Mouse (Mus musculus): ENCODE measurements around the gene Msh3. TPM values are rescaled to one million over a fixed set of nuclear protein-coding genes. Genes with fewer than 3 reads are reported as not detected.

Gene Msh3
- polyA plus RNA-seq, 1 experiment from 2014 or later, result 20.9 TPM

- Histone ChIP-seq H3K9ac (ENCODE audit: low read depth, low read length) (no peak overlapping the region), H3K36me3 (ENCODE audit: control insufficient read depth, insufficient read depth, low read length) (no peaks in the 10 kb centered on the region; the same call in 1 of the 2 replicates), H3K9me3 (replicated peaks; ENCODE audit: control insufficient read depth, low read length) (no peaks in the 10 kb centered on the region), H3K4me3 (ENCODE audit: low read depth, low read length) (no peak overlapping the region), H3K4me1 (ENCODE audit: control insufficient read depth, insufficient read depth, low read length) (0 out of 2 replicates have a peak, but pooled peaks cover 3% of the 10 kb centered on the region), H3K27ac (ENCODE audit: low read depth, low read length) (no peak overlapping the region), H3K27me3 (ENCODE audit: control insufficient read depth, insufficient read depth, low read length) (no peaks in the 10 kb centered on the region), H3K4me2 (no peak overlapping the region)
- WGBS (ENCODE audit: insufficient replicate concordance), result 53% methylated on average over 3 of the region's 3 CpGs
- no peak for ATAC-seq (replicated peaks; ENCODE audit: insufficient number of reproducible peaks, low FRiP score, low TSS enrichment)
These were observed 99.3 kb downstream of the Msh3 start for GRCm38 (mm10) chr13:92255480-92255879.

- Histone ChIP-seq H3K4me1 (ENCODE audit: control insufficient read depth, insufficient read depth, low read length) (0 out of 2 replicates have a peak, but pooled peaks cover 3% of the 10 kb centered on the region), H3K9me3 (replicated peaks; ENCODE audit: control insufficient read depth, low read length) (no peaks in the 10 kb centered on the region), H3K4me3 (ENCODE audit: low read depth, low read length) (no peak overlapping the region), H3K4me2 (no peak overlapping the region), H3K9ac (ENCODE audit: low read depth, low read length) (no peak overlapping the region), H3K27ac (ENCODE audit: low read depth, low read length) (no peak overlapping the region), H3K27me3 (ENCODE audit: control insufficient read depth, insufficient read depth, low read length) (no peaks in the 10 kb centered on the region), H3K36me3 (ENCODE audit: control insufficient read depth, insufficient read depth, low read length) (no peaks in the 10 kb centered on the region; the same call in 1 of the 2 replicates)
- ATAC-seq (replicated peaks; ENCODE audit: insufficient number of reproducible peaks, low FRiP score, low TSS enrichment), result no peak
- 85% methylated on average over 5 of the region's 5 CpGs for WGBS (ENCODE audit: insufficient replicate concordance)
These were observed 101.0 kb downstream of the Msh3 start for GRCm38 (mm10) chr13:92253850-92254249.

GRCm38 (mm10) chr13:92252331-92252730, 102.5 kb downstream of the Msh3 start:
- no peak overlapping the region for H3K4me2 ChIP-seq
- no peaks in the 10 kb centered on the region; the same call in 1 of the 2 replicates for H3K36me3 ChIP-seq (ENCODE audit: control insufficient read depth, insufficient read depth, low read length)
- H3K27ac ChIP-seq (ENCODE audit: low read depth, low read length), result no peak overlapping the region
- no peak for ATAC-seq (replicated peaks; ENCODE audit: insufficient number of reproducible peaks, low FRiP score, low TSS enrichment)
- no peak overlapping the region for H3K9ac ChIP-seq (ENCODE audit: low read depth, low read length)
- no peaks in the 10 kb centered on the region for H3K27me3 ChIP-seq (ENCODE audit: control insufficient read depth, insufficient read depth, low read length)
- H3K4me3 ChIP-seq (ENCODE audit: low read depth, low read length), result no peak overlapping the region
- no peaks in the 10 kb centered on the region for H3K9me3 ChIP-seq (replicated peaks; ENCODE audit: control insufficient read depth, low read length)
- H3K4me1 ChIP-seq (ENCODE audit: control insufficient read depth, insufficient read depth, low read length), result 0 out of 2 replicates have a peak, but pooled peaks cover 3% of the 10 kb centered on the region

GRCm38 (mm10) chr13:92247576-92247975, 107.2 kb downstream of the Msh3 start:
- WGBS (ENCODE audit: insufficient replicate concordance), result 91% methylated on average over 2 of the region's 2 CpGs
- H3K36me3 ChIP-seq (ENCODE audit: control insufficient read depth, insufficient read depth, low read length), result no peaks in the 10 kb centered on the region
- no peak overlapping the region for H3K4me3 ChIP-seq (ENCODE audit: low read depth, low read length)
- no peak overlapping the region for H3K27ac ChIP-seq (ENCODE audit: low read depth, low read length)
- H3K9me3 ChIP-seq (replicated peaks; ENCODE audit: control insufficient read depth, low read length), result no peaks in the 10 kb centered on the region
- no peak for ATAC-seq (replicated peaks; ENCODE audit: insufficient number of reproducible peaks, low FRiP score, low TSS enrichment)
- no peaks in the 10 kb centered on the region for H3K27me3 ChIP-seq (ENCODE audit: control insufficient read depth, insufficient read depth, low read length)
- no peak overlapping the region for H3K9ac ChIP-seq (ENCODE audit: low read depth, low read length)
- H3K4me2 ChIP-seq, result no peak overlapping the region
- no peaks in the 10 kb centered on the region for H3K4me1 ChIP-seq (ENCODE audit: control insufficient read depth, insufficient read depth, low read length)

GRCm38 (mm10) chr13:92246966-92247365, 107.8 kb downstream of the Msh3 start:
- no peaks in the 10 kb centered on the region for H3K27me3 ChIP-seq (ENCODE audit: control insufficient read depth, insufficient read depth, low read length)
- no peak overlapping the region for H3K4me2 ChIP-seq
- H3K4me3 ChIP-seq (ENCODE audit: low read depth, low read length), result no peak overlapping the region
- H3K36me3 ChIP-seq (ENCODE audit: control insufficient read depth, insufficient read depth, low read length), result no peaks in the 10 kb centered on the region
- H3K4me1 ChIP-seq (ENCODE audit: control insufficient read depth, insufficient read depth, low read length), result no peaks in the 10 kb centered on the region
- ATAC-seq (replicated peaks; ENCODE audit: insufficient number of reproducible peaks, low FRiP score, low TSS enrichment), result no peak
- no peaks in the 10 kb centered on the region for H3K9me3 ChIP-seq (replicated peaks; ENCODE audit: control insufficient read depth, low read length)
- no peak overlapping the region for H3K9ac ChIP-seq (ENCODE audit: low read depth, low read length)
- H3K27ac ChIP-seq (ENCODE audit: low read depth, low read length), result no peak overlapping the region
- 88% methylated on average over 5 of the region's 5 CpGs for WGBS (ENCODE audit: insufficient replicate concordance)

- ATAC-seq (replicated peaks; ENCODE audit: insufficient number of reproducible peaks, low FRiP score, low TSS enrichment), result no peak
- no peaks in the 10 kb centered on the region for H3K9me3 ChIP-seq (replicated peaks; ENCODE audit: control insufficient read depth, low read length)
- H3K27ac ChIP-seq (ENCODE audit: low read depth, low read length), result no peak overlapping the region
- no peak overlapping the region for H3K9ac ChIP-seq (ENCODE audit: low read depth, low read length)
- WGBS (ENCODE audit: insufficient replicate concordance), result 98% methylated on average over 2 of the region's 2 CpGs
- no peaks in the 10 kb centered on the region for H3K4me1 ChIP-seq (ENCODE audit: control insufficient read depth, insufficient read depth, low read length)
- H3K36me3 ChIP-seq (ENCODE audit: control insufficient read depth, insufficient read depth, low read length), result no peaks in the 10 kb centered on the region
- H3K4me2 ChIP-seq, result no peak overlapping the region
- H3K4me3 ChIP-seq (ENCODE audit: low read depth, low read length), result no peak overlapping the region
- no peaks in the 10 kb centered on the region for H3K27me3 ChIP-seq (ENCODE audit: control insufficient read depth, insufficient read depth, low read length)
These were observed 110.1 kb downstream of the Msh3 start for GRCm38 (mm10) chr13:92244731-92245130.

- H3K36me3 ChIP-seq (ENCODE audit: control insufficient read depth, insufficient read depth, low read length), result no peaks in the 10 kb centered on the region
- no peak; the same call in 1 of the 2 replicates for ATAC-seq (replicated peaks; ENCODE audit: insufficient number of reproducible peaks, low FRiP score, low TSS enrichment)
- no peak overlapping the region for H3K4me3 ChIP-seq (ENCODE audit: low read depth, low read length)
- no peak overlapping the region; the same call in 1 of the 2 replicates for H3K27ac ChIP-seq (ENCODE audit: low read depth, low read length)
- no peak overlapping the region for H3K4me2 ChIP-seq
- no peaks in the 10 kb centered on the region for H3K4me1 ChIP-seq (ENCODE audit: control insufficient read depth, insufficient read depth, low read length)
- H3K9ac ChIP-seq (ENCODE audit: low read depth, low read length), result no peak overlapping the region
- WGBS (ENCODE audit: insufficient replicate concordance), result 56% methylated on average over 4 of the region's 4 CpGs
- H3K27me3 ChIP-seq (ENCODE audit: control insufficient read depth, insufficient read depth, low read length), result no peaks in the 10 kb centered on the region
- H3K9me3 ChIP-seq (replicated peaks; ENCODE audit: control insufficient read depth, low read length), result no peaks in the 10 kb centered on the region
These were observed 113.4 kb downstream of the Msh3 start for GRCm38 (mm10) chr13:92241426-92241825.

- no peak overlapping the region for H3K4me2 ChIP-seq
- no peak overlapping the region for H3K9ac ChIP-seq (ENCODE audit: low read depth, low read length)
- no peaks in the 10 kb centered on the region for H3K9me3 ChIP-seq (replicated peaks; ENCODE audit: control insufficient read depth, low read length)
- H3K4me3 ChIP-seq (ENCODE audit: low read depth, low read length), result no peak overlapping the region
- 88% methylated on average over 3 of the region's 3 CpGs for WGBS (ENCODE audit: insufficient replicate concordance)
- no peaks in the 10 kb centered on the region for H3K4me1 ChIP-seq (ENCODE audit: control insufficient read depth, insufficient read depth, low read length)
- H3K27ac ChIP-seq (ENCODE audit: low read depth, low read length), result no peak overlapping the region
- no peak for ATAC-seq (replicated peaks; ENCODE audit: insufficient number of reproducible peaks, low FRiP score, low TSS enrichment)
- no peaks in the 10 kb centered on the region for H3K27me3 ChIP-seq (ENCODE audit: control insufficient read depth, insufficient read depth, low read length)
- no peaks in the 10 kb centered on the region for H3K36me3 ChIP-seq (ENCODE audit: control insufficient read depth, insufficient read depth, low read length)
These were observed 116.9 kb downstream of the Msh3 start for GRCm38 (mm10) chr13:92237887-92238286.

- H3K27me3 ChIP-seq (ENCODE audit: control insufficient read depth, insufficient read depth, low read length), result no peaks in the 10 kb centered on the region
- H3K27ac ChIP-seq (ENCODE audit: low read depth, low read length), result no peak overlapping the region
- no peak for ATAC-seq (replicated peaks; ENCODE audit: insufficient number of reproducible peaks, low FRiP score, low TSS enrichment)
- H3K36me3 ChIP-seq (ENCODE audit: control insufficient read depth, insufficient read depth, low read length), result no peaks in the 10 kb centered on the region
- no peak overlapping the region for H3K4me3 ChIP-seq (ENCODE audit: low read depth, low read length)
- H3K9me3 ChIP-seq (replicated peaks; ENCODE audit: control insufficient read depth, low read length), result no peaks in the 10 kb centered on the region
- no peaks in the 10 kb centered on the region for H3K4me1 ChIP-seq (ENCODE audit: control insufficient read depth, insufficient read depth, low read length)
- 82% methylated on average over 4 of the region's 4 CpGs for WGBS (ENCODE audit: insufficient replicate concordance)
- H3K4me2 ChIP-seq, result no peak overlapping the region
- no peak overlapping the region for H3K9ac ChIP-seq (ENCODE audit: low read depth, low read length)
These were observed 117.8 kb downstream of the Msh3 start for GRCm38 (mm10) chr13:92237016-92237415.
